In the genomic region with DNA sequence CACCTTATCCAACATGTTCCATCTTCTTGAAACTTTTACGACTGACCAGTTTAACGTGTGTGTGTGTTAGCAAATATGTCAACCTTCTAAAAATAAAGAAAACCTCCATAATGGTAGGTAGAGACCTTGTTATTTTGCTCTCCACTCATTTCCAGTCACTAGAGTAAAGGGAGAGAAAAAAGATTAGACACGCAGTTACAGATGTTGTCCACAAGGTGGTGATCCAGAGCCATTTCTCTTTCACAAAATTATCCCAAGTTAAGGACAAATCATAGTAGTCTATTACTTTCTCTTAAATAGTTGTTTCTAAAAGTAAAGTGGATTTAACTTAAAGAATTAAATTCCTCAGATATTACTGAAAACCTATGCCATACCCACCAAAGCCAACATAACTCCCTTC, we compare ENCODE assay signal across 10 mouse cellular contexts. TPM values are rescaled to one million over a fixed set of nuclear protein-coding genes. Genes with fewer than 3 reads are reported as not detected.
A peak's percentile ranks its signal among the peaks of the same experiment; 100 is the strongest.
DNase-seq lines count a peak whose midpoint lies in the region; ATAC-seq and TF ChIP-seq lines count a peak whose summit lies in the region.
"Had no signal": no experiment of that assay in that cellular context is flagged by ENCODE, and none has a peak within 500 bp of the region (broad histone marks: within the 10 kb centered on the region; RNA-seq: fewer than 3 reads in every experiment).

No protein-coding gene starts in this region.

- no peak for ATAC-seq in liver, embryonic 11.5 days (replicated peaks; ENCODE audit: low FRiP score)
- 0 out of 2 replicates have a peak, but pooled peaks have one; percentile 17 for ATAC-seq in midbrain, embryonic 15.5 days (replicated peaks)

- no peaks in the 10 kb centered on the region for H3K4me1 ChIP-seq in liver, adult 2 months (ENCODE audit: control insufficient read depth, insufficient read depth, low read length)
- H3K4me1 ChIP-seq in liver, embryonic 11.5 days (replicated peaks; ENCODE audit: control insufficient read depth, insufficient read depth, low read length): no peaks in the 10 kb centered on the region
- H3K4me1 ChIP-seq in midbrain, embryonic 15.5 days: no peaks in the 10 kb centered on the region
- H3K4me1 ChIP-seq: neural tube, embryonic 12.5 days had no signal

- no peak for TF ChIP-seq POLR2A in liver, adult 2 months (IDR thresholded peaks at IDR 0.05; ENCODE audit: extremely low read depth, insufficient read depth, low read length)

- no peaks in the 10 kb centered on the region for H3K9me3 ChIP-seq in liver, embryonic 11.5 days (ENCODE audit: control insufficient read depth, low read length)
- no peaks in the 10 kb centered on the region for H3K9me3 ChIP-seq in midbrain, embryonic 15.5 days
- H3K9me3 ChIP-seq: neural tube, embryonic 12.5 days had no signal

- no peak overlapping the region for H3K4me3 ChIP-seq in liver, adult 2 months (ENCODE audit: insufficient read depth, low read depth, low read length)
- no peak overlapping the region for H3K4me3 ChIP-seq in liver, embryonic 11.5 days (ENCODE audit: low read depth, low read length)
- H3K4me3 ChIP-seq in midbrain, embryonic 15.5 days: no peak overlapping the region
- H3K4me3 ChIP-seq: neural tube, embryonic 12.5 days had no signal

- H3K79me2 ChIP-seq in liver, adult 2 months (ENCODE audit: control insufficient read depth, insufficient read depth, low read length): no peaks in the 10 kb centered on the region

- WGBS in liver, adult 2 months: 64% methylated on average over 3 of the region's 3 CpGs
- 67% methylated on average over 3 of the region's 3 CpGs for WGBS in liver, embryonic 11.5 days
- WGBS in midbrain, embryonic 15.5 days: 67% methylated on average over 3 of the region's 3 CpGs

- H3K4me2 ChIP-seq in liver, embryonic 11.5 days: no peak overlapping the region
- H3K4me2 ChIP-seq in midbrain, embryonic 15.5 days: no peak overlapping the region
- H3K4me2 ChIP-seq: neural tube, embryonic 12.5 days had no signal

- peak; percentile 26 for DNase-seq in cerebellum, adult 9-10 months
- no peak for DNase-seq in cerebellum, adult 11-12 months
- DNase-seq in liver, adult 2 months (ENCODE audit: extremely low read depth, low read depth, low spot score): no peak
- no peak for DNase-seq in liver, embryonic 11.5 days (ENCODE audit: low spot score)
- DNase-seq in brain, embryonic 18.5 days (ENCODE audit: low read depth, low spot score): peak; percentile 8
- DNase-seq in thymus, adult 18-20 months: no peak
- no peak for DNase-seq in right cerebral cortex, adult 18-20 months
- DNase-seq: thymus, adult 2 months had no signal

- H3K36me3 ChIP-seq in liver, adult 2 months (ENCODE audit: control insufficient read depth, insufficient read depth, low read length): peaks cover 56% of the 10 kb centered on the region
- peaks cover 12% of the 10 kb centered on the region; the same call in 1 of the 2 replicates for H3K36me3 ChIP-seq in liver, embryonic 11.5 days (ENCODE audit: control insufficient read depth, insufficient read depth, low read length)
- H3K36me3 ChIP-seq in midbrain, embryonic 15.5 days (replicated peaks): peaks cover 26% of the 10 kb centered on the region; the same call in 1 of the 2 replicates

- peak; percentile 73 for TF ChIP-seq CTCF in liver, adult 2 months (IDR thresholded peaks at IDR 0.05; ENCODE audit: low read depth, low read length)

- no peak overlapping the region for H3K27ac ChIP-seq in liver, adult 2 months (replicated peaks; ENCODE audit: insufficient read depth, low read depth, low read length)
- no peak overlapping the region for H3K27ac ChIP-seq in liver, embryonic 11.5 days (ENCODE audit: low read depth, low read length)
- no peak overlapping the region for H3K27ac ChIP-seq in midbrain, embryonic 15.5 days
- H3K27ac ChIP-seq: neural tube, embryonic 12.5 days had no signal

- no peaks in the 10 kb centered on the region for H3K27me3 ChIP-seq in liver, adult 2 months (ENCODE audit: control insufficient read depth, insufficient read depth, low read length)
- no peaks in the 10 kb centered on the region for H3K27me3 ChIP-seq in liver, embryonic 11.5 days (replicated peaks; ENCODE audit: control insufficient read depth, insufficient read depth, low read length)
- H3K27me3 ChIP-seq in midbrain, embryonic 15.5 days (replicated peaks): no peaks in the 10 kb centered on the region
- H3K27me3 ChIP-seq: neural tube, embryonic 12.5 days had no signal

- no peak overlapping the region for H3K9ac ChIP-seq in liver, adult 2 months (ENCODE audit: low read depth, low read length)
- no peak overlapping the region for H3K9ac ChIP-seq in liver, embryonic 11.5 days (ENCODE audit: low read depth, low read length)
- H3K9ac ChIP-seq in midbrain, embryonic 15.5 days: no peak overlapping the region
- H3K9ac ChIP-seq: neural tube, embryonic 12.5 days had no signal

RNA-seq across cellular contexts. Expression of a gene that starts 37.8 kb away (rescaled TPM):
- not detected in 2 replicates for total RNA-seq in liver, adult 2 months (2014; rRNA removed)
- 0.02 TPM in 1 of 2 replicates, not detected in the other for polyA plus RNA-seq in liver, adult 2 months (2012; rRNA removed)
- 0.32 and 0.38 TPM in 2 replicates for polyA plus RNA-seq in liver, embryonic 11.5 days (2014; fragmentation: Nextera tagmentation; extraction: Ambion mirVana)
- polyA plus RNA-seq in midbrain, embryonic 15.5 days (2015; fragmentation: Nextera tagmentation; extraction: Ambion mirVana): 275 and 291 TPM in 2 replicates

Comparison
In these comparisons a context has a peak if more than half of its experiments do, and no peak if none do; other contexts are left out.
1. DNase-seq: peak in cerebellum, adult 9-10 months (single experiment) and brain, embryonic 18.5 days (single experiment); none in cerebellum, adult 11-12 months (single experiment), liver, adult 2 months (single experiment), liver, embryonic 11.5 days (single experiment), thymus, adult 18-20 months (0 of 2) and right cerebral cortex, adult 18-20 months (single experiment).
2. RNA of a gene that starts 37.8 kb away (polyA plus RNA-seq): 275 to 291 TPM in midbrain, embryonic 15.5 days; 0.32 to 0.38 TPM in liver, embryonic 11.5 days and 0.02 TPM in liver, adult 2 months; every median in the first group is over 100 times any median in the second.